Mouse (Mus musculus) midbrain, postnatal 0 days (tissue): ENCODE data around the gene Mon2. TPM values are rescaled to one million over a fixed set of nuclear protein-coding genes. Genes with fewer than 3 reads are reported as not detected.

Source experiments
- ATAC-seq: fragments of 200-750 bp; cut with Nextera tagmentation; 2 replicates; pipeline ENCODE4 v1.8.0; 2017; ENCODE audit warnings: moderate number of reproducible peaks, mild to moderate bottlenecking, moderate TSS enrichment, moderate library complexity; ENCODE audit not compliant: low FRiP score
- DNase-seq: peaks from one replicate; pipeline ENCODE4 v3.0.0-alpha.2; 2015; ENCODE audit warnings: low spot score
- H3K27ac ChIP-seq: fragments of 300-500 bp; sonication (generic); 2 replicates; pipeline ENCODE4 v1.5.1; 2014; ENCODE audit warnings: low read depth, mild to moderate bottlenecking, low read length, mixed read lengths
- H3K27me3 ChIP-seq: fragments of 300-500 bp; sonication (generic); 2 replicates; pipeline ENCODE4 v1.6.1; 2014; ENCODE audit warnings: low read length, control low read depth, mixed read lengths; ENCODE audit not compliant: insufficient read depth
- H3K36me3 ChIP-seq: fragments of 300-500 bp; sonication (generic); 2 replicates; pipeline ENCODE4 v1.6.1; 2014; ENCODE audit warnings: low read length, control low read depth, mixed read lengths; ENCODE audit not compliant: insufficient read depth
- H3K4me1 ChIP-seq: fragments of 300-500 bp; sonication (generic); 2 replicates; pipeline ENCODE4 v1.6.1; 2014; ENCODE audit warnings: mild to moderate bottlenecking, control low read depth, antibody characterized with exemption, low read length, mixed read lengths; ENCODE audit not compliant: insufficient read depth
- H3K4me2 ChIP-seq: fragments of 300-500 bp; sonication (generic); 2 replicates; pipeline ENCODE4 v1.6.1; 2014; ENCODE audit warnings: low read depth, mild to moderate bottlenecking, low read length, mixed read lengths; ENCODE audit not compliant: poor library complexity, severe bottlenecking
- H3K4me3 ChIP-seq: fragments of 300-500 bp; sonication (generic); 2 replicates; pipeline ENCODE4 v1.5.1; 2014; ENCODE audit warnings: low read depth, mild to moderate bottlenecking, low read length, moderate library complexity
- H3K9ac ChIP-seq: fragments of 300-500 bp; sonication (generic); replicated peaks from 2 replicates; pipeline ENCODE4 v1.6.1; 2014; ENCODE audit warnings: mild to moderate bottlenecking, low read length, moderate library complexity, mixed read lengths; ENCODE audit not compliant: poor library complexity, severe bottlenecking
- H3K9me3 ChIP-seq: fragments of 300-500 bp; sonication (generic); 2 replicates; pipeline ENCODE4 v1.6.1; 2016; ENCODE audit warnings: low read length, control low read depth
- CTCF ChIP-seq: IDR thresholded peaks from 2 replicates; pipeline ENCODE4 v1.5.1; 2016; ENCODE audit warnings: antibody characterized with exemption, mild to moderate bottlenecking
- WGBS: fragments of 180-500 bp; shearing (Covaris S2); extraction: QIAGEN DNeasy Blood & Tissue Kit; methylation state at CpG from one replicate; pipeline ENCODE4 v1.1.7; 2014; 5-methylcytosine and 5-hydroxymethylcytosine counted together
- polyA plus RNA-seq: library from polyadenylated mRNA; unstranded; fragments of >200 nt; fragmentation: Nextera tagmentation; extraction: Ambion mirVana; gene quantifications from 2 replicates; pipeline ENCODE4 v1.2.1, GENCODE M21; 2015
- total RNA-seq: library from RNA; depleted of rRNA; stranded (reverse); fragments of >200 nt; gene quantifications from 2 replicates; pipeline ENCODE4 v1.2.3, GENCODE M21; 2014

Gene Mon2
- total and polyA plus RNA-seq, 2 experiments from 2014 or later, result 16.8 to 46.0 TPM

DNA sequence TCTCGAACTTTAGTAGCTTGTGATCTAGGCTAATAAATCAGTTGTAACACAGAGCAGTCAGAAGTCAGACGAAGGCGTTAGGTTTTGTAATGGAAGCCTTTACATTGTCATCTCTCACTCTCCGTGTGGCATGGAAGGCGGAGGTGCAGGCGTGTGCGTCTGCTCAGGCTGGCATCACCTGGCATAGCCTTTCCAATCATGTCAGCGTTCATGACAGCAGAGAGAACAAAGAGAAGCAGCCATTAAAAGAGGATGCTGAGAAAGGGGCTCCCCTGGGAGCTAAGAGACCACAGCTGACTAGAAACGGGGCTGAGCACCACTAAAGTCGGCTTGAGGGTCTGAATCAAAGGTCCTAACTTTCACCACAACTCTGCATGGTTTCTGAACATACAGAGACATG, 19.8 kb downstream of the Mon2 start:
- no peak for DNase-seq
- TF ChIP-seq CTCF, result no peak
- H3K36me3 ChIP-seq, result peaks cover 10% of the 10 kb centered on the region

DNA sequence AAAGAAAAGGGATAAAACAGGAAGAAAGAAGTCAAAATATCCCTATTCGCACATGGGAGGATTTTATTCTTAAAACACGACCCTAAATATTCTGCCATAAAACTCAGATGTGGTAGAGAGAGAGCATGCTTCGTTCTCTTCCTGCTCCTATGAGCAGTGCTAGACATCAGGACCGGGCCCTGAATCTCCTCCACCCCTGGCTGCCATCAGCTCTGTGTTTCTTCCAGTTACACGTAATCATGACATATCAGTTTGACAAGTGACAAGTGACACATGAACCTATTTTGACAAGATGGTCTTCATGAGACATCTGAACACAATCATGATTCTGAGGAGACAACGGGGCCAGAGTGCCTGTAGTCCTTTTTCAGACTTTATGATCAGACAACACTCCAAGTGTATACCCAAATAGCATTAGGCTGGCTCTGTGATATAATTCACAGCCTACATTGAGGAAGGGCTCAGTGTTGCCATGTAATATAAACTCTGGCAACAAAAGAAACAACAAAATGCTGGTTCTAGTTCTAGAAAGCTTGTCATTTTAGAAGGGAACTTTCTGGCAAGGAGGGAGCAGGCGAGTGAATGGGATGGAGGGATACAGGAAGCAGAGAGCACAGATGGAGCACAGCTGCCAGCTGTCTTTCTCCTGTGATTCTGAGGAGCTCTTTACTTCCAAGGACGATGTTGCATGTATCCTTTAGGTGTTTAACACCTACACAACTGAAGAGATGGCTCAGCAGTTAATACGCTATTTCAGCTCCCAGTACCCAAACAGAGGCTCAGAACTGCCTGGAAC, 20.9 kb downstream of the Mon2 start:
- 92% methylated on average over 9 of the region's 9 CpGs for WGBS
- no peaks in the 10 kb centered on the region for H3K9me3 ChIP-seq
- H3K4me3 ChIP-seq, result no peak overlapping the region
- H3K4me1 ChIP-seq, result no peaks in the 10 kb centered on the region
- H3K27ac ChIP-seq, result no peak overlapping the region
- no peak overlapping the region for H3K4me2 ChIP-seq
- no peaks in the 10 kb centered on the region for H3K27me3 ChIP-seq
- TF ChIP-seq CTCF, result no peak
- DNase-seq, result no peak
- no peak overlapping the region for H3K9ac ChIP-seq
- H3K36me3 ChIP-seq, result peaks cover 15% of the 10 kb centered on the region
- ATAC-seq, result no peak

More for the DNA sequence above, 19.8 kb downstream of the Mon2 start:
- H3K4me2 ChIP-seq, result no peak overlapping the region
- 70% methylated on average over 10 of the region's 10 CpGs for WGBS
- H3K9me3 ChIP-seq, result no peaks in the 10 kb centered on the region
- no peak overlapping the region for H3K9ac ChIP-seq
- H3K4me3 ChIP-seq, result no peak overlapping the region
- H3K27ac ChIP-seq, result no peak overlapping the region
- H3K27me3 ChIP-seq, result no peaks in the 10 kb centered on the region
- ATAC-seq, result no peak
- H3K4me1 ChIP-seq, result no peaks in the 10 kb centered on the region

DNA sequence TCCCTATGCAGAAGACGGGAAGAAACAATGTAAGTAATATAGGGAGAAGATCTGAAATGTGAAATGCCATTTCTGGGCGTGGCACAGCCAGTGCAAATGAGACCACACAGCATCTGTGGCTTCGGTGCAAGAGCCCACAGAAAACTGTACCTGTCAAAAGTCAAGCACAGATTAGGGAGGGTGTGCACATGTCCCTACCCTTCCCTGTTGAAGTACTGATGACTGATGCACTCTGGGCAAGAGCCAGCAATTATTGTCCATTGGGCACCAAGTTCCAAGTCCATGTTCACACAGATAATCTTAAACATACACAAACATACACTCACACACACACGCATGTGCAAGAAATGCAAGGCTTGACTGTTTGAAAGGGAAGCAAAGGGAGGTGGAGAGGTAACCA, 22.7 kb downstream of the Mon2 start:
- Histone ChIP-seq H3K4me1 (no peaks in the 10 kb centered on the region), H3K9me3 (no peaks in the 10 kb centered on the region), H3K36me3 (peaks cover 18% of the 10 kb centered on the region), H3K27me3 (no peaks in the 10 kb centered on the region), H3K4me2 (no peak overlapping the region), H3K4me3 (no peak overlapping the region), H3K9ac (no peak overlapping the region), H3K27ac (no peak overlapping the region)
- no peak for ATAC-seq
- no peak for DNase-seq
- no peak for TF ChIP-seq CTCF
- 89% methylated on average over 4 of the region's 4 CpGs for WGBS

- WGBS, result 82% methylated on average over 7 of the region's 7 CpGs
- H3K4me3 ChIP-seq, result no peak overlapping the region
- DNase-seq, result no peak
- no peak for ATAC-seq
- no peaks in the 10 kb centered on the region for H3K9me3 ChIP-seq
- H3K27ac ChIP-seq, result no peak overlapping the region
- no peaks in the 10 kb centered on the region for H3K4me1 ChIP-seq
- H3K36me3 ChIP-seq, result peaks cover 13% of the 10 kb centered on the region; the same call in 1 of the 2 replicates
- no peak overlapping the region for H3K9ac ChIP-seq
- H3K27me3 ChIP-seq, result no peaks in the 10 kb centered on the region
- H3K4me2 ChIP-seq, result no peak overlapping the region
- no peak for TF ChIP-seq CTCF
These were observed 24.3 kb downstream of the Mon2 start for GRCm38 (mm10) chr10:123052021-123052420.

- DNase-seq (no peak), ATAC-seq (no peak)
- no peak overlapping the region for H3K4me3 ChIP-seq
- no peaks in the 10 kb centered on the region for H3K9me3 ChIP-seq
- no peaks in the 10 kb centered on the region for H3K4me1 ChIP-seq
- H3K4me2 ChIP-seq, result no peak overlapping the region
- WGBS, result 98% methylated on average over 1 of the region's 1 CpGs
- no peak overlapping the region for H3K9ac ChIP-seq
- H3K36me3 ChIP-seq, result peaks cover 19% of the 10 kb centered on the region
- H3K27ac ChIP-seq, result no peak overlapping the region
- no peaks in the 10 kb centered on the region for H3K27me3 ChIP-seq
- TF ChIP-seq CTCF, result no peak
These were observed 27.6 kb downstream of the Mon2 start for GRCm38 (mm10) chr10:123048730-123049129.

- no peak for ATAC-seq
- H3K4me2 ChIP-seq, result no peak overlapping the region
- H3K4me1 ChIP-seq, result no peaks in the 10 kb centered on the region
- H3K4me3 ChIP-seq, result no peak overlapping the region
- peaks cover 19% of the 10 kb centered on the region for H3K36me3 ChIP-seq
- H3K27ac ChIP-seq, result no peak overlapping the region
- no peaks in the 10 kb centered on the region for H3K9me3 ChIP-seq
- no peaks in the 10 kb centered on the region for H3K27me3 ChIP-seq
- peak; percentile 32 for DNase-seq
- H3K9ac ChIP-seq, result no peak overlapping the region
- WGBS, result 62% methylated on average over 2 of the region's 2 CpGs
- peak; percentile 67 for TF ChIP-seq CTCF
These were observed 36.4 kb downstream of the Mon2 start for GRCm38 (mm10) chr10:123039936-123040335.
